Mouse (Mus musculus) stomach, embryonic 15.5 days (tissue): ENCODE data around the gene C130074G19Rik. TPM values are rescaled to one million over a fixed set of nuclear protein-coding genes. Genes with fewer than 3 reads are reported as not detected.

Experiments used
- ATAC-seq: fragments of 200-750 bp; cut with Nextera tagmentation; 2 replicates; pipeline ENCODE4 v1.8.0; 2017; ENCODE audit warnings: low read depth, moderate number of reproducible peaks, moderate TSS enrichment; ENCODE audit not compliant: insufficient read depth, low FRiP score
- H3K27ac ChIP-seq: fragments of 300-500 bp; sonication (generic); 2 replicates; pipeline ENCODE4 v1.5.1; 2015; ENCODE audit warnings: mild to moderate bottlenecking, inconsistent platforms
- H3K27me3 ChIP-seq: fragments of 300-500 bp; sonication (generic); replicated peaks from 2 replicates; pipeline ENCODE4 v1.6.1; 2015; ENCODE audit warnings: inconsistent platforms
- H3K36me3 ChIP-seq: fragments of 300-500 bp; sonication (generic); 2 replicates; pipeline ENCODE4 v1.6.1; 2015; ENCODE audit warnings: inconsistent platforms
- H3K4me1 ChIP-seq: fragments of 300-500 bp; sonication (generic); 2 replicates; pipeline ENCODE4 v1.6.1; 2015; ENCODE audit warnings: inconsistent platforms
- H3K4me2 ChIP-seq: fragments of 300-500 bp; sonication (generic); 2 replicates; pipeline ENCODE4 v1.6.1; 2015; ENCODE audit warnings: mild to moderate bottlenecking, inconsistent platforms
- H3K4me3 ChIP-seq: fragments of 300-500 bp; sonication (generic); replicated peaks from 2 replicates; pipeline ENCODE4 v1.5.1; 2015; ENCODE audit warnings: inconsistent platforms
- H3K9ac ChIP-seq: fragments of 300-500 bp; sonication (generic); 2 replicates; pipeline ENCODE4 v1.6.1; 2015; ENCODE audit warnings: inconsistent platforms
- H3K9me3 ChIP-seq: fragments of 300-500 bp; sonication (generic); 2 replicates; pipeline ENCODE4 v1.6.1; 2016; ENCODE audit warnings: inconsistent platforms
- WGBS: fragments of 180-500 bp; shearing (Covaris S2); methylation state at CpG from one replicate; pipeline ENCODE4 v1.1.7; 2015; 5-methylcytosine and 5-hydroxymethylcytosine counted together
- polyA plus RNA-seq: library from polyadenylated mRNA; unstranded; fragments of >200 nt; fragmentation: Nextera tagmentation; extraction: Ambion mirVana; gene quantifications from 2 replicates; pipeline ENCODE4 v1.2.1, GENCODE M21; 2015

C130074G19Rik gene
- polyA plus RNA-seq, 1 experiment from 2014 or later, result 2.5 TPM

- no peaks in the 10 kb centered on the region for H3K36me3 ChIP-seq
- no peaks in the 10 kb centered on the region for H3K27me3 ChIP-seq
- H3K4me2 ChIP-seq, result no peak overlapping the region
- no peak for ATAC-seq
- H3K9ac ChIP-seq, result no peak overlapping the region
- no peaks in the 10 kb centered on the region for H3K9me3 ChIP-seq
- 78% methylated on average over 19 of the region's 19 CpGs for WGBS
- no peak overlapping the region for H3K4me3 ChIP-seq
- H3K27ac ChIP-seq, result no peak overlapping the region
- H3K4me1 ChIP-seq, result no peaks in the 10 kb centered on the region
Observed at GRCm38 (mm10) chr1:184905371-184905770, 22.4 kb upstream of the C130074G19Rik start.

- Histone ChIP-seq H3K4me2 (no peak overlapping the region), H3K27me3 (no peaks in the 10 kb centered on the region), H3K27ac (no peak overlapping the region), H3K9ac (no peak overlapping the region), H3K4me3 (no peak overlapping the region), H3K36me3 (no peaks in the 10 kb centered on the region), H3K9me3 (no peaks in the 10 kb centered on the region), H3K4me1 (no peaks in the 10 kb centered on the region)
- ATAC-seq, result no peak
- WGBS, result 76% methylated on average over 7 of the region's 7 CpGs
Observed at GRCm38 (mm10) chr1:184903697-184904096, 20.7 kb upstream of the C130074G19Rik start.

GRCm38 (mm10) chr1:184902886-184903285, 19.9 kb upstream of the C130074G19Rik start:
- 86% methylated on average over 7 of the region's 7 CpGs for WGBS
- no peaks in the 10 kb centered on the region for H3K4me1 ChIP-seq
- H3K4me3 ChIP-seq, result no peak overlapping the region
- H3K9ac ChIP-seq, result no peak overlapping the region
- no peak overlapping the region for H3K27ac ChIP-seq
- no peaks in the 10 kb centered on the region for H3K9me3 ChIP-seq
- no peaks in the 10 kb centered on the region for H3K27me3 ChIP-seq
- no peak for ATAC-seq
- no peak overlapping the region for H3K4me2 ChIP-seq
- H3K36me3 ChIP-seq, result no peaks in the 10 kb centered on the region

- H3K4me1 ChIP-seq, result no peaks in the 10 kb centered on the region
- no peaks in the 10 kb centered on the region for H3K9me3 ChIP-seq
- WGBS, result 77% methylated on average over 16 of the region's 16 CpGs
- H3K36me3 ChIP-seq, result no peaks in the 10 kb centered on the region
- ATAC-seq, result no peak
- H3K4me3 ChIP-seq, result no peak overlapping the region
- H3K27ac ChIP-seq, result no peak overlapping the region
- H3K27me3 ChIP-seq, result no peaks in the 10 kb centered on the region
- no peak overlapping the region for H3K4me2 ChIP-seq
- no peak overlapping the region for H3K9ac ChIP-seq
Observed at GRCm38 (mm10) chr1:184897350-184897749, 14.3 kb upstream of the C130074G19Rik start.

GRCm38 (mm10) chr1:184891998-184892397, 9.0 kb upstream of the C130074G19Rik start:
- Histone ChIP-seq H3K4me1 (no peaks in the 10 kb centered on the region), H3K4me2 (no peak overlapping the region), H3K9ac (no peak overlapping the region), H3K27ac (no peak overlapping the region), H3K36me3 (no peaks in the 10 kb centered on the region), H3K4me3 (no peak overlapping the region), H3K27me3 (no peaks in the 10 kb centered on the region), H3K9me3 (no peaks in the 10 kb centered on the region)
- no peak for ATAC-seq
- 73% methylated on average over 3 of the region's 3 CpGs for WGBS

GRCm38 (mm10) chr1:184889454-184889853, 6.4 kb upstream of the C130074G19Rik start:
- Histone ChIP-seq H3K9ac (no peak overlapping the region), H3K4me3 (no peak overlapping the region), H3K4me1 (no peaks in the 10 kb centered on the region), H3K27ac (no peak overlapping the region), H3K27me3 (no peaks in the 10 kb centered on the region), H3K9me3 (no peaks in the 10 kb centered on the region), H3K36me3 (no peaks in the 10 kb centered on the region), H3K4me2 (no peak overlapping the region)
- ATAC-seq, result no peak
- WGBS, result 87% methylated on average over 6 of the region's 6 CpGs

GRCm38 (mm10) chr1:184886160-184886559, 3.1 kb upstream of the C130074G19Rik start:
- Histone ChIP-seq H3K9me3 (no peaks in the 10 kb centered on the region), H3K27ac (no peak overlapping the region), H3K36me3 (no peaks in the 10 kb centered on the region), H3K4me3 (no peak overlapping the region), H3K9ac (no peak overlapping the region), H3K27me3 (peaks cover 25% of the 10 kb centered on the region), H3K4me1 (peaks cover 6% of the 10 kb centered on the region; the same call in 1 of the 2 replicates), H3K4me2 (no peak overlapping the region)
- ATAC-seq, result no peak
- WGBS, result 81% methylated on average over 1 of the region's 1 CpGs

GRCm38 (mm10) chr1:184881861-184882260, 1.2 kb downstream of the C130074G19Rik start:
- Histone ChIP-seq H3K27me3 (peaks cover 28% of the 10 kb centered on the region), H3K9me3 (no peaks in the 10 kb centered on the region), H3K36me3 (no peaks in the 10 kb centered on the region), H3K4me1 (peaks cover 11% of the 10 kb centered on the region), H3K27ac (no peak overlapping the region), H3K9ac (peak overlapping the region; percentile 20; the same call in 1 of the 2 replicates), H3K4me3 (peak overlapping the region; percentile 52), H3K4me2 (peak overlapping the region; percentile 82)
- 55% methylated on average over 7 of the region's 7 CpGs for WGBS
- ATAC-seq, result no peak

GRCm38 (mm10) chr1:184881211-184881610, 1.8 kb downstream of the C130074G19Rik start:
- Histone ChIP-seq H3K9me3 (no peaks in the 10 kb centered on the region), H3K27me3 (peaks cover 28% of the 10 kb centered on the region), H3K9ac (no peak overlapping the region), H3K4me1 (peaks cover 11% of the 10 kb centered on the region), H3K4me2 (peak overlapping the region; percentile 82; the same call in 1 of the 2 replicates), H3K36me3 (no peaks in the 10 kb centered on the region), H3K4me3 (peak overlapping the region; percentile 52; the same call in 1 of the 2 replicates), H3K27ac (no peak overlapping the region)
- WGBS, result 83% methylated on average over 5 of the region's 5 CpGs
- no peak for ATAC-seq

- 66% methylated on average over 6 of the region's 6 CpGs for WGBS
- Histone ChIP-seq H3K9ac (no peak overlapping the region), H3K4me1 (peaks cover 11% of the 10 kb centered on the region), H3K9me3 (no peaks in the 10 kb centered on the region), H3K27me3 (peaks cover 28% of the 10 kb centered on the region), H3K36me3 (no peaks in the 10 kb centered on the region), H3K4me2 (no peak overlapping the region), H3K27ac (no peak overlapping the region), H3K4me3 (no peak overlapping the region)
- ATAC-seq, result no peak
Observed at GRCm38 (mm10) chr1:184878860-184879259, 4.2 kb downstream of the C130074G19Rik start.

GRCm38 (mm10) chr1:184877306-184877705, 5.7 kb downstream of the C130074G19Rik start:
- no peak for ATAC-seq
- Histone ChIP-seq H3K27ac (no peak overlapping the region), H3K4me2 (no peak overlapping the region), H3K36me3 (no peaks in the 10 kb centered on the region), H3K4me3 (no peak overlapping the region), H3K4me1 (peaks cover 9% of the 10 kb centered on the region), H3K9me3 (no peaks in the 10 kb centered on the region), H3K27me3 (peaks cover 14% of the 10 kb centered on the region), H3K9ac (no peak overlapping the region)
- 63% methylated on average over 2 of the region's 2 CpGs for WGBS

- Histone ChIP-seq H3K4me2 (no peak overlapping the region), H3K36me3 (no peaks in the 10 kb centered on the region), H3K4me3 (no peak overlapping the region), H3K27ac (no peak overlapping the region), H3K9ac (no peak overlapping the region), H3K4me1 (peaks cover 20% of the 10 kb centered on the region), H3K27me3 (no peaks in the 10 kb centered on the region), H3K9me3 (no peaks in the 10 kb centered on the region)
- 77% methylated on average over 11 of the region's 11 CpGs for WGBS
- ATAC-seq, result no peak
Observed at GRCm38 (mm10) chr1:184873910-184874309, 9.1 kb downstream of the C130074G19Rik start.
